Mouse (Mus musculus) olfactory bulb, adult 2 months (tissue): ENCODE data around the gene Fbxl4. TPM values are rescaled to one million over a fixed set of nuclear protein-coding genes. Genes with fewer than 3 reads are reported as not detected.

Experiments used
- H3K27ac ChIP-seq: fragments of 200-500 bp; 2 replicates; pipeline ENCODE4 v1.5.1; 2012; ENCODE audit warnings: low read depth, low read length; ENCODE audit not compliant: insufficient read depth
- H3K4me1 ChIP-seq: fragments of 200-500 bp; 2 replicates; pipeline ENCODE4 v1.6.1; 2012; ENCODE audit warnings: low read length; ENCODE audit not compliant: control insufficient read depth, insufficient read depth
- H3K4me3 ChIP-seq: fragments of 200-500 bp; 2 replicates; pipeline ENCODE4 v1.5.1; 2012; ENCODE audit warnings: mild to moderate bottlenecking, low read depth, low read length, moderate library complexity; ENCODE audit not compliant: insufficient read depth
- CTCF ChIP-seq: fragments of 200-500 bp; IDR thresholded peaks from 2 replicates; pipeline ENCODE4 v1.5.1; 2012; ENCODE audit warnings: low read depth, mild to moderate bottlenecking, low read length, moderate library complexity; ENCODE audit not compliant: insufficient read depth
- POLR2A ChIP-seq: fragments of 200-500 bp; IDR thresholded peaks from 2 replicates; pipeline ENCODE4 v1.6.1; 2012; ENCODE audit warnings: mild to moderate bottlenecking, low read depth, low read length, moderate library complexity; ENCODE audit not compliant: insufficient read depth
- WGBS: fragments of 180-500 bp; shearing (Covaris S2); methylation state at CpG from one replicate; pipeline ENCODE4 v1.1.7; 2018; 5-methylcytosine and 5-hydroxymethylcytosine counted together
- polyA plus RNA-seq: library from polyadenylated mRNA; stranded (reverse); fragments of >200 nt; gene quantifications from 2 replicates; pipeline ENCODE4 v1.2.4, GENCODE M21; 2012; ENCODE audit warnings: low replicate concordance; ENCODE audit not compliant: missing spikeins, insufficient read depth, insufficient read length

Fbxl4 gene
- polyA plus RNA-seq, 1 experiment = not detected

DNA sequence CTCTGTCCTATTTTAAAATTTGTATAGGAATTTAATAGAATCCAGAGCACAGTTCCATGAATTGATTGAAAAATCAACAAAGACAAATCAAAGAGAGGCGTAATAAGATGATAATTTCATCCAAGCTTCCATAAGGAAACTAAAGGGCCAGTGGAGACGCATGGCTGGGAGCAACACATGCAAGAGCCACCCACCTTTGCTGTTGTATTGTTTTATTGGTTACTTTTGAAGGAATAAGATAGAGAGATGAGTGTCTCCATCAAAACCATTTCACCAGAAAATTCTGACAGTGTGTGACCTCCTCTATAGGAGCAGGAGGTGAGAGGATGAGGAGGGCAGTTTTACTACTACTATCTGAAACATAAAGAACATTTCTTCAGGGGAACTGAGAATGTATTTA is 124.8 kb downstream of the Fbxl4 start:
- Histone ChIP-seq H3K27ac (no peak overlapping the region), H3K4me3 (no peak overlapping the region), H3K4me1 (peaks cover 17% of the 10 kb centered on the region)
- 73% methylated on average over 2 of the region's 2 CpGs for WGBS
- TF ChIP-seq CTCF (no peak), POLR2A (no peak)

DNA sequence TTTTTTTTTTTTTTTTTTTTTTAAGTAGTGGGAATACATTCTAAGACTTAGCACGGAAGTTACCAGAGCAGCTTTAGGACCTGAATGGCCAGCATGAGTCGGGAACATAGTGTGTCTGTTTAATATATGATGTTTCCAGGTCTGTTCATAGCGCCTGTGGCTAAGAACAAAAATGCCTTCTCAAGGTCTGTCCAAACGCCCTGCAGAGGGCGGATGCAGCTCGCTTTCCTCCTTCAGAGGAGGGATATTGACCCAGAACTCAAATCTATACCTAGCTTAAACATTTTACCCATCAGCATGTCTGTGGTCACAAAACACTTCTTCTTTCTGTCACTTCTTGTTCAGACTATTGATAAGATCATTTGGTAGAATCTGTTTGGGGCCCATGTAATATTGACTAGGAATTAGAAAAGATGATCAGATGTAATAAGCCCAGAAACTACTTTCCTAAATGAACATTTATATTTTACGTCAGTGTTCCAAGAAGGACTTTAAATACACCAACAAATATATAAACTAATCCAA is 125.5 kb downstream of the Fbxl4 start:
- TF ChIP-seq POLR2A (no peak), CTCF (no peak)
- Histone ChIP-seq H3K4me3 (no peak overlapping the region), H3K4me1 (peaks cover 21% of the 10 kb centered on the region), H3K27ac (no peak overlapping the region)
- WGBS = 64% methylated on average over 7 of the region's 7 CpGs

DNA sequence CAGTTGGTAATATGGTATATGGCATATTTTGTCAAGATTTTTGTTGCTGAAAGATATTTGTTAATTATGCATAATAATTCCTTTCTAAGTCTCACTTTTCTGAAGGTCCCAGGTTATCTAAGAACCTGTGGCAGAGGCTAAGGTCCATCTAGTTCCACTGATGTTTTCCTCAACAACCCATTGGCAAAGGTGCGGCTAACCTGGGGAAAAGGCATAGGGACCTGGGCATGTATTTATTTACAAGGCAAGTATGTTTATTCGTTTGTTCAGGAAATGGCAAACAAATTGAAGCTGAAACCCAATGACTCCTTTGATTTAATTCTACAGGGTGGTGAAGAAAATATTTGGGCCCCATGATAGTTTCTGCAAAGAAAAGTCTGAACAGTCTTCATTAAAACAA is 126.2 kb downstream of the Fbxl4 start:
- Histone ChIP-seq H3K4me1 (peaks cover 17% of the 10 kb centered on the region), H3K4me3 (no peak overlapping the region), H3K27ac (no peak overlapping the region)
- TF ChIP-seq POLR2A = no peak
- no peak for TF ChIP-seq CTCF
- 62% methylated on average over 2 of the region's 2 CpGs for WGBS

Other genes starting within 250 kb of the Fbxl4 start
- gene Pou3f2, start 130.8 kb downstream of the Fbxl4 start, polyA plus RNA-seq = not detected in 2 replicates